In the genomic region with DNA sequence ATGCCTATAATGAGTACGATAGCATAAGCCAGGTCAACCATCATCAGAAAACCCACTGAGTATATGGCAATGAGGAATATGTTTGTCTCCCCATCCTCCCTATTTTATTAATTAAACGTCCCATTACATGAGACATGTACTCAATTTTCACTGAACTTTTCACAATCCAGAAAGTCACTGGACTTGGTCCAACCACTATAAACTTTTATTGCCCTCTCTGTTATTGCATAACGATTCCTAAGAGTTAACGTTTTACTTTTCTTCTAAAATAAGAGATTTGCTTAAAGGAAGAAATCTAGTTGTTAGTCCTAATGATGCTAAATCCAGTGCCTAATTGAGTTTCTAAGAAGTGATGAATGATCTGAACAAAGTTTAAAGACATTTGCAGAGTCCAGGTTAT, we compare ENCODE assay signal across 19 mouse cellular contexts.
DNase-seq lines count a peak whose midpoint lies in the region; ATAC-seq and TF ChIP-seq lines count a peak whose summit lies in the region.
"Had no signal": no experiment of that assay in that cellular context is flagged by ENCODE, and none has a peak within 500 bp of the region (broad histone marks: within the 10 kb centered on the region; RNA-seq: fewer than 3 reads in every experiment).

No protein-coding gene starts in this region.

- peak; percentile 44 for DNase-seq in kidney, postnatal 14 days
- no peak for DNase-seq in kidney, postnatal 10 days
- DNase-seq in lung, postnatal 0 days (ENCODE audit: low spot score) = peak; percentile 22
- DNase-seq in lung, postnatal 25 days (ENCODE audit: low spot score) = no peak
- DNase-seq in B cell, adult 2 months = no peak
- DNase-seq: adrenal gland, adult 8-10 months; adrenal gland, postnatal 36 days; cerebellum, adult 2 months; cerebellum, postnatal 10 days; forebrain, postnatal 0 days; gastrocnemius, postnatal 25 days had no signal

- H3K9ac ChIP-seq in intestine, embryonic 15.5 days = no peak overlapping the region
- no peak overlapping the region for H3K9ac ChIP-seq in intestine, postnatal 0 days (ENCODE audit: low read depth, low read length)
- H3K9ac ChIP-seq in lung, postnatal 0 days (replicated peaks; ENCODE audit: low read depth) = no peak overlapping the region
- H3K9ac ChIP-seq: forebrain, embryonic 13.5 days; forebrain, postnatal 0 days; heart, embryonic 12.5 days had no signal

- H3K36me3 ChIP-seq in intestine, embryonic 15.5 days = no peaks in the 10 kb centered on the region
- no peaks in the 10 kb centered on the region for H3K36me3 ChIP-seq in intestine, postnatal 0 days (ENCODE audit: control insufficient read depth, insufficient read depth)
- H3K36me3 ChIP-seq in lung, postnatal 0 days (ENCODE audit: insufficient read depth, low read length) = no peaks in the 10 kb centered on the region
- no peaks in the 10 kb centered on the region for H3K36me3 ChIP-seq in myocyte (ENCODE audit: control insufficient read depth, insufficient read depth)
- H3K36me3 ChIP-seq: embryonic facial prominence, embryonic 10.5 days; heart, embryonic 12.5 days; hindbrain, embryonic 10.5 days had no signal

- TF ChIP-seq POLR2A in myocyte (IDR thresholded peaks at IDR 0.05; ENCODE audit: insufficient read length, low read depth) = no peak

- no peaks in the 10 kb centered on the region for H3K27me3 ChIP-seq in intestine, embryonic 15.5 days (replicated peaks)
- H3K27me3 ChIP-seq in intestine, postnatal 0 days (replicated peaks; ENCODE audit: control insufficient read depth, insufficient read depth, low read length) = no peaks in the 10 kb centered on the region
- H3K27me3 ChIP-seq in lung, postnatal 0 days (replicated peaks; ENCODE audit: insufficient read depth, low read length) = no peaks in the 10 kb centered on the region
- H3K27me3 ChIP-seq in myocyte (ENCODE audit: control insufficient read depth, insufficient read depth, insufficient read length) = no peaks in the 10 kb centered on the region
- H3K27me3 ChIP-seq: CH12.LX; forebrain, embryonic 13.5 days; heart, embryonic 12.5 days had no signal

- peak; percentile 57 for ATAC-seq in intestine, embryonic 15.5 days
- no peak for ATAC-seq in intestine, postnatal 0 days
- ATAC-seq in lung, postnatal 0 days = no peak
- ATAC-seq: forebrain, embryonic 13.5 days; forebrain, postnatal 0 days had no signal

- TF ChIP-seq CTCF in intestine, postnatal 0 days (IDR thresholded peaks at IDR 0.05; ENCODE audit: low read depth) = no peak
- TF ChIP-seq CTCF in lung, postnatal 0 days (IDR thresholded peaks at IDR 0.05) = no peak

- H3K27ac ChIP-seq in intestine, embryonic 15.5 days = no peak overlapping the region
- no peak overlapping the region for H3K27ac ChIP-seq in intestine, postnatal 0 days (ENCODE audit: low read depth, low read length)
- H3K27ac ChIP-seq in lung, postnatal 0 days (ENCODE audit: low read length) = no peak overlapping the region
- H3K27ac ChIP-seq: embryonic facial prominence, embryonic 10.5 days; forebrain, embryonic 13.5 days; hindbrain, embryonic 10.5 days had no signal

- WGBS in intestine, embryonic 15.5 days = 51% methylated on average over 4 of the region's 4 CpGs
- WGBS in intestine, postnatal 0 days = 33% methylated on average over 4 of the region's 4 CpGs
- WGBS in lung, postnatal 0 days = 49% methylated on average over 4 of the region's 4 CpGs

- no peak overlapping the region for H3K4me2 ChIP-seq in intestine, embryonic 15.5 days (replicated peaks)
- H3K4me2 ChIP-seq in intestine, postnatal 0 days (replicated peaks; ENCODE audit: low read depth) = no peak overlapping the region
- no peak overlapping the region for H3K4me2 ChIP-seq in lung, postnatal 0 days (replicated peaks; ENCODE audit: low read depth, low read length)
- H3K4me2 ChIP-seq in myocyte (ENCODE audit: low read depth) = no peak overlapping the region
- H3K4me2 ChIP-seq: forebrain, embryonic 13.5 days; heart, embryonic 12.5 days had no signal

- 0 out of 2 replicates have a peak, but pooled peaks cover 4% of the 10 kb centered on the region for H3K4me1 ChIP-seq in intestine, embryonic 15.5 days (replicated peaks)
- no peaks in the 10 kb centered on the region for H3K4me1 ChIP-seq in intestine, postnatal 0 days (replicated peaks; ENCODE audit: control insufficient read depth, insufficient read depth, low read length)
- no peaks in the 10 kb centered on the region for H3K4me1 ChIP-seq in lung, postnatal 0 days (ENCODE audit: insufficient read depth, low read depth, low read length)
- H3K4me1 ChIP-seq: embryonic facial prominence, embryonic 10.5 days; forebrain, embryonic 13.5 days; heart, embryonic 12.5 days; hindbrain, embryonic 10.5 days had no signal

- no peak for TF ChIP-seq EP300 in lung, postnatal 0 days (IDR thresholded peaks at IDR 0.05)

- no peak overlapping the region for H3ac ChIP-seq in myocyte (ENCODE audit: control insufficient read depth, insufficient read length)

- H3K4me3 ChIP-seq in intestine, embryonic 15.5 days (replicated peaks) = no peak overlapping the region
- H3K4me3 ChIP-seq in intestine, postnatal 0 days (ENCODE audit: low read depth, low read length) = no peak overlapping the region
- no peak overlapping the region for H3K4me3 ChIP-seq in lung, postnatal 0 days (ENCODE audit: low read depth, low read length)
- no peak overlapping the region for H3K4me3 ChIP-seq in myocyte
- H3K4me3 ChIP-seq: embryonic facial prominence, embryonic 10.5 days; forebrain, embryonic 13.5 days; heart, embryonic 12.5 days; hindbrain, embryonic 10.5 days had no signal

- H3K9me3 ChIP-seq in intestine, embryonic 15.5 days = no peaks in the 10 kb centered on the region
- no peaks in the 10 kb centered on the region for H3K9me3 ChIP-seq in intestine, postnatal 0 days (ENCODE audit: control insufficient read depth)
- H3K9me3 ChIP-seq in lung, postnatal 0 days (ENCODE audit: low read length) = no peaks in the 10 kb centered on the region
- H3K9me3 ChIP-seq: embryonic facial prominence, embryonic 10.5 days; forebrain, embryonic 13.5 days; heart, embryonic 12.5 days; hindbrain, embryonic 10.5 days had no signal

- H3K79me2 ChIP-seq in myocyte (ENCODE audit: control insufficient read depth, insufficient read depth) = no peaks in the 10 kb centered on the region

TF ChIP-seq in myocyte, 11 proteins besides CTCF, POLR2A, EP300 and RAD21:
- peak; percentile 46; the same call in 1 of the 2 replicates for TF ChIP-seq CEBPB (IDR thresholded peaks at IDR 0.05; ENCODE audit: insufficient read depth, poor library complexity, severe bottlenecking)
- no peak for TF ChIP-seq SRF (IDR thresholded peaks at IDR 0.05; ENCODE audit: control insufficient read depth, insufficient read length, low read depth)
- no peak for TF ChIP-seq USF1 (IDR thresholded peaks at IDR 0.05; ENCODE audit: low read depth)
- no peak for TF ChIP-seq MYOG (IDR thresholded peaks at IDR 0.05; ENCODE audit: control insufficient read depth in 1 of 3, insufficient read depth in 1 of 3, insufficient read length in 2 of 3, low read depth in 2 of 3)
- TF ChIP-seq MYOD1 (IDR thresholded peaks at IDR 0.05; ENCODE audit: control insufficient read depth in 1 of 3, insufficient read length in 2 of 3, low read depth in 2 of 3) = no peak
- no peak for TF ChIP-seq E2F4 (IDR thresholded peaks at IDR 0.05; ENCODE audit: insufficient read depth)

Comparison
In these comparisons a context has a peak if more than half of its experiments do, and no peak if none do; other contexts are left out.
1. DNase-seq: peak in kidney, postnatal 14 days (single experiment) and lung, postnatal 0 days (single experiment); none in kidney, postnatal 10 days (single experiment), lung, postnatal 25 days (single experiment) and B cell, adult 2 months (0 of 2).